Mouse (Mus musculus): ENCODE results near the gene Zfp282.
"Not testable (repeated sequence)": the region's sequence is repeated elsewhere in the genome, so short reads cannot be mapped to it uniquely, and the experiment has no call there.

The Zfp282 gene

DNA sequence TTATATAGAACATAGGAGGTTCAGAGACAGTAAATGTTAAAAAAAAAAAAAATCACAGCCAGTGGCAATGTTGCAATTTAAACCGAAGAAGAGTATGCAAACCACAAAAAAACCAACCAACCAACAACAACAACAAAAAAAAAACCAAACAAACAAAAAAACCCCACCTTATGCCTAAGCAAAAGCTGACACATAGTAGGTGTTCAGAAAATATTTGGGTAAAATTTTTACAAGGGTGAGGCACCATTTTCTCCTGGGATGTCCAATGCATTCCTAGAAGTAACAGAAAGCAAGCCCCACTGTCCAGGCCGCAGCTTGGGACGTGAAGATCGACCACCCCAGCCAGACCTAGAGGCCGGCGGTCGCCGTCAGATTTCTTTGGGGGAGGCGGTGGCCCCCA, at the start of gene Zfp282:
Gene Zfp282, plus strand, starts transcription at position 147 of the 400 bp plus-strand sequence.
- ATAC-seq (ENCODE audit: low TSS enrichment) = no peak

DNA sequence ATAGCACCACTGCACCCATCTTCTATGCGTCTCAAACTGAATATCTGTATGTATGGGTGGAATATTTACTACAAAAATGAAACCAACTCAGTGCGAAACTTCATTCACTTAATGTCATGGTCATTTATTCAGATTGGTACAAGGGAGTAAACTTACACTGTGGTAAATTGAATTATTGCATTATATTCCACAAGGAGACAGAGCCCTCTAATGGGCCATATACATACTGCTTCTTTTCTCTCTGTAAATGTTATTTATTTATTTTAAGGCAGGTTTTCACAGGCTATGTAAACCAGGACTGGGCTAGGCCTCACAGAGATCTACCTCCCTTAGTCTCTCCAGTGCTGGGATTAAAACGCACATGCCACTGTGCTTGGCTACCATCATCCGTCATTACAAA, 49.5 kb upstream of the Zfp282 start:
- no peak for ATAC-seq (ENCODE audit: low TSS enrichment)

DNA sequence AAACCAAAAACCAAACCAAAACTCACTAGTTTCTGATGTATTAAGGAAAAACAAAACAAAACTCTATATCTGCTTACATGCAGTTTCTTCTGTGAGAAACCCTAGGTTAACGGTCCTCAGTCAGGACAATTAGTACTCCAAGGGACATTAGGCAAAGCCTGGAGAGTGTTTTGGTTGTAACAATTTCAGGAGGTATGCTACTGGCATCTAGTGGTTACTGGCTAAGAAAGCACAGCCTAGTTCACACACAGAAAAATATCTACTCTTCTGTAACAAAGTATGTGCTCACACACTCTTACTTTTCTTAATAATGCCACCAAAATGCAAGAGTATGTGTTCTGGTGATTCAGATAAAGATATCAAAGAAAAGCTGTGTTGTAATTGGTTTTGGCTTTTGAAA, 48.1 kb upstream of the Zfp282 start:
- peak; percentile 60; the same call in 1 of the 2 replicates for ATAC-seq (ENCODE audit: low TSS enrichment)

DNA sequence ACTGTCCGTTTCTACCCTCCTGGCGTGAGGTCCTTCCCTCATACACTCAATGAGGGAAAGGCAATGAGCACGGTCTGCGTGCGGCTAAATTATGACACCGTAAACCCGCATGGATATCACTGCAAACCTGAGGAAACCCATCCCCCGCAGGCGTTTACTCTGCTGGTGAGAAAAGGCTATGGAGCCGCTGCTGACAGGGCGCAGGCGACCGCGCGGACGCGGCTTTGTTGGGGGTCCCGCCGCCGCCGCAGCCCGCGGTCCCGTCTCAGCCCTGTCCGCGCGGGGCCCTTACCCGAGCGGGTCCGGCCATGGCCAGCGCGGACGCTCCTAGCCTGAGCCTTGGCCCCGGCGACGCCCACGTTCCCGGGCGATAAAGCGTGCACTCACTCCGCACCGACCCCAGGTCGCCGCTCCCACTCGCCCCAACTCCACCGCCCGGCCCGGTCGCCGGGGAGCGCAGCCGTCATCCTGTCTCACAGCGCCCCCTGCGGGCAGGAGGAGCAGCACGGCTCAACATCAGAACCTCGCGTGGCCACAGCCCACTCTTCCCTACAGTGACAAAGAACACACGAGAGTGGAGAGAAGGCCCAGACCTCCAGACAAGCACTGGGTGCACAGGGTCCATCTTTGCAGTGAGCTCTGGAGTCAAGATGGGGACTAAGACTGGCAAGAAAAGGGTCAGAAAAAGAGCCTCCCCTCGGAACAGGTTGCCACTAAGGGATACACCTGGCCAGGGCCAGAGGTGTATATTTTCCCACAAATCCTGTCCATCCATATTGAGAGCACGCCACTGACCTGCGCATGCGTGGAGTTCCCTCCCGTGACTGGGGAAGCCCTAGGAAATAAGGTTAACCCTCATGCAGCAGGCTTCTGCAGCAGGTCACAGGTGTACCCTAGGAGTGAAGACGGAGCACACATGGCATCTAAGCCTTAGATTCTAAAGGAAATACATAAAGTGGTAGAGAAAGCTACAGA, 46.6 kb upstream of the Zfp282 start, which contains the start of gene Zfp786:
Gene Zfp786, minus strand, starts transcription at position 764 of the 975 bp plus-strand sequence.
- peak; percentile 93 for ATAC-seq (ENCODE audit: low TSS enrichment)

DNA sequence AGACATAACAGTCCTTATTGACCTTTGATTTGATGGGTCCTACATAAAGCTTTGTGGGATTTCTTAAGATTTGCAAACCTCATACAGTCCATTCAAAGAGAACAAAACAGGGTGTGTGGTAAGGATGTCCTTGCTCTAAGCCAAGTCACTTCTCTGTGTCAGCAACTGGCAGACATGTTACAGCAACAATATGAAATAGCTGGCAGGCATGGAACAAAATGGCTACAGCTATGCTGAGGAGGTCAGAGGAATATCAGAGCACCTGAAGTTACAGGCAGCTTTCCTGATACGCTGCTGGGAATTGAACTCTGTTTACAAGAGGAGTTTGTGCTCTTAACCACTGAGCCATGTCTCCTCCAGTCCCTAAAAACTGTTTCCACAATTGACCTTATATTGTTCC, 44.8 kb upstream of the Zfp282 start:
- no peak for ATAC-seq (ENCODE audit: low TSS enrichment)

DNA sequence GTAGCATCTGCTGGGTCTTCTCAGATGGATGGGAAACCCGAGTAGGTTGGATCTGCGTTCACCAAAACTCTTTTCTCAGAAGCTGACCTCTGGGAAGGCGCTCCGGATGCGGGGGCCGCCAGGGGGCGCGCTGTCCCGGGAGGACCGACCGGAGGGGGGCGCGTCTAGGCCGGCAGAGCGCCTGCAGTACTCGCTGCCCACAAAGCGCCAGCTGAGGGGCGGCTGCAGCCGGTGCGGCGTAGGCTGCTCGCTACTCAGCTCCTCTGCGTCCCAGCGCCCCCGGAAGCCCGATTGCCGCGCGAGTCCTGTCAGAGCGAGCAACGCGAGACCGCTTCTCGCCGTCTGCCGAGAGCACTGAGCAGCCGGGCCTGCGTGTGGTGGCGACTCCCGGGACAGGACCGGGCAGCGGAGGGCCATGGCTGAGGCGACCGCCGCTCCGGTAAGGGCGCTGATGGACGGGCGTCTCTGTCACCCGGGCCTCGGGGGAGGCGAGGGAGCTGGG, 41.5 kb upstream of the Zfp282 start, which contains the start of gene Zfp398:
Gene Zfp398, plus strand, starts transcription at position 180 of the 502 bp plus-strand sequence.
- peak; percentile 94 for ATAC-seq (ENCODE audit: low TSS enrichment)

DNA sequence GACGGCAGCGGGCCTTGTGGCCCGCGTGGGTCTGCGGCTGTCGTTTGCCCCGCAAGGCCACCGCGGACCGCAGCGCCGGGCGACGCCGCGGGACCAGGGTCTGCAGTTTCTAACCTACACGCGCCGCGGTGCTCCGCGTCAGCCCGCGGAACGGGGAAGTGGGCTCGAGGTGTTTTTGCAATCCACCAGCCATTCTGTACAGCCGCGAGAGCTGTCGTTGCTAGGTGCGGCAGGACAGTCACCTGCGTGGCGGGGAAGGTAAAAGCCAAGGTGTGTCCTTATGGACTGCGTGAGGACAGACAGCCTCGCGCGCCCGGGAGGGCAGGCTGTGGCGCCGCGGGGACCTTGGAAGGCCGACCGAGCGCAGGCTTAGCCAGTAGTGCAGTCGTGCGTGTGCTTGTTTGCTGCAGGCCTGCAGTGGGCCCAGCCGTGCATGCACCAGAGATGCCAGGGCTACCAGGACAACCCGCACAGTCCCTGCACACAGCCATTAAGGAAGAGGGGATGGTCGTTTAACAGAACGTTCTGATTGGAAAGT, 41.0 kb upstream of the Zfp282 start:
- ATAC-seq (ENCODE audit: low TSS enrichment) = peak; percentile 68

DNA sequence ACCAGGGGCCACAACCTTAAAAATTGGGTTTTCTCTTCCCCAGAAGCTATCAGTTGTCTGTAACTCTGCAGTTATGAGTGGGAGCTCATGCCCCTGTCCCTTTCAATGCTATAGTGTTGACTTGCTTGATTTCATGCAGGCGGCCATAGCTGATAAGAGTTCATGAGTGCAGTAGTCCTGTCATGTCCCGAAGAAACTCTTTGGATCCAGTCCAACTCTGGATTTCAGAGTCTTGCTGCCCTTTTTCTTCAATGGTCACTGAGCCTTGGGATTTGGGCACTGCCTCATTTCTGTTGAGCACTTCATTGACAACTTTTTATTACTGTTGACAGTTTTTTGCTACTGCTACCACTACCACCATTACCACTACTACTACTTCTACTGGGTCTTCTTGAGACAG, 39.4 kb upstream of the Zfp282 start:
- no peak for ATAC-seq (ENCODE audit: low TSS enrichment)

DNA sequence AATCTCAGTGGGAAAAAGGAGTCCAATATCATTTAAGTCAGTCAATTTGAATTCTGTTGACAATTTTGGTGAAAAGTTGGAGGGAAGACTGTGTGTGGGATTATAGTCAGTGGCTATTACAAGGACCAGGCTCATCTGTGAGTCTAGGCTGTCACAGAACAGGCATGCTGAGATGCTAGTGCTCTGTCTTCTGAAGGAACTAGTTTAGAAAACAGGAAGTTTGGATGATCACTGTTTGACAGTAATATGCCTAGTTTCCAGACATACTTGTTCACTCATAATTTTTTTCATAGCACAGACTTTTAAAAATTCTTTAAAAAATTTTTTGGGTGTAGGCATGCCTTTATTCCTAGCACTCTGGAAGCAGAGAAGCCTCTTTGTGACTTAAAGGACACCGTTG, 35.9 kb upstream of the Zfp282 start:
- no peak for ATAC-seq (ENCODE audit: low TSS enrichment)

DNA sequence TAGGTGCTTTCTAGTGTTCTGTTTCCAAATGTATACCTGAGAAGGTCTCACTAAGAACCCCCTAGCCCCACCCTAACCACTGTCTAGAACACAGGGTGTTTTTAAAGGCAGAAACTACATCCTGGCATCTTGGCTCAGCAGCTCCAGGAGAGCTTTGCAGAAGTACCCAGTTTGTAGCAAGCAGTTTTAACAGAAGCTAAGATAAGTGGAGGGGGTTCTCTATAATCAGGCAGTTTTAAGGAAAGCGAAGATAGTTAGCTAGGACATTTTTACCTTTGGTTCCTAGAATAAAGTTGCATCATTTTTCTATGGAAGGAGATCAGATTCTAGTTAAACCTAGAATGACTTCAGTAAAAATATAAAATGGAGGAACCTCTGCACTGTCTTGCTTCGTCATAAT, 35.2 kb upstream of the Zfp282 start:
- no peak for ATAC-seq (ENCODE audit: low TSS enrichment)

DNA sequence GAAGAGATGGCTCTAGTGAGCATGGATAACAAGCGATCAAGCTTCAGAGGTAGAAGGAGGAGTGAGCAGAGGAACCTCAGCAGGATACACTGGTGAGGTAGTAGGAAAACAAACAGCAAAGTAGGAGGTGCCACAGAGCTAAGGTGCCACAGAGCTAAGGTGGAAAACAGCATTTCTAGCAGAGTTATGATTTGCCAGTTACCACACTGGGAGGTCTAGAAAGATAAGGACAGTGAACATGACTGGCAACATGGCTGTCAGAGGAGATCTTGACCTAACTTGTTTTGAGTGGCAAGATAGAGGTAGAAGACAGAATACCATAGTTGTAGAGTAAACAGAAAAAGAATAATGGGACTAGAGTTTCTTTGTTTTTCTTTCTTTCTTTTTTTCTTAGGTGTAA, 34.7 kb upstream of the Zfp282 start:
- no peak for ATAC-seq (ENCODE audit: low TSS enrichment)

DNA sequence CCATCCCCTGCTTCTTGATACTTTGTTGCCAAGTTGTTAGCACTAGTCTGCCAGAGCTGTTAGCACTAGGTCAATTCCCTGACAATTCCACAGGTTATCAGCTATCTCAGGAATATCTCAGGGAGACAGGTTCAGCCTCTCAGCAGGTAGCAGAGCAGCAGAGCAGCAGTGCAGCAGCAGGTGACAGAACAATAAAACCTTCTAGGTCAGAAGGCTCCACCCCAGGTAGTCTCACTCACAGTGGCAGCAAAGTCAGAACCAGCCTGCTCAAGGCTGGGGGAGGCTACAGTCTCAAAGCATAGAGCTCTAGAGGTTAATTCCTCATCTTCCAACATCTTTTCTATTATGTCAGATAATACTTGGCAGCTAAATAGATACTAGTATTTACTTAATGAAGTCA, 31.2 kb upstream of the Zfp282 start:
- ATAC-seq (ENCODE audit: low TSS enrichment) = no peak

DNA sequence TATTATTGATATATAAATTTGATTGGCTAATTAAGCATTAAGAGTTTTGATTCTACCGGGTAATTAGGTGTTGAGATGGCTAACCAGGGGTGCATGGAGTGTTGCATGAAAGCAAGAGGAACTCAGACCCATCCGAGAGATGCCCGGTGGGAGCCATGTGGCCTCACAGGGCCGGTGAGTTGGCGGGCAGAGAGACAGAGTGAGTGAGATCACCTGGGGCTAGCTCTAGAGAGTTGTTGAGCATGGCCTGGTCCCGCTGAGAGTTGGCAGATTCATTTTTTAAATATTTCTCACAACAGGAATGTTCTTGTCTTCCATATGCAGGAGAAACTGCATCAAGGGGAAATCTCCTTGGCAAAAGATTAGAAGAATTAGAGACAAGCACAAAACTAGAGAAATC, 19.8 kb upstream of the Zfp282 start:
- ATAC-seq (ENCODE audit: low TSS enrichment) = no peak

DNA sequence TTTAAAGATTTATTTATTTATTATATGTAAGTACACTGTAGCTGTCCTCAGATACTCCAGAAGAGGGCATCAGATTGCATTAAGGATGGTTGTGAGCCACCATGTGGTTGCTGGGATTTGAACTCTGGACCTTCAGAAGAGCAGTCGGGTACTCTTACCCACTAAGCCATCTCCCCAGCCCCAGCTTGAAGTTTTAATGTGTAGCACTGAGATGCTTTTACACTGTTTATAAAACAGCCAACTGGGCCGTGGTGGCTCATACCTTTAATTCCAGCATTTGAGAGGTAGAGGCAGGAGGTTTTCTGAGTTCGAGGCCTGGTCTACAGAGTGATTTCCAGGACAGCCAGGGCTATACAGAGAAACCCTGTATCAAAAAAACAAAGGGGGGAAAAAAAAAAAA, 19.3 kb upstream of the Zfp282 start:
- not testable (repeated sequence) for ATAC-seq (ENCODE audit: low TSS enrichment)

DNA sequence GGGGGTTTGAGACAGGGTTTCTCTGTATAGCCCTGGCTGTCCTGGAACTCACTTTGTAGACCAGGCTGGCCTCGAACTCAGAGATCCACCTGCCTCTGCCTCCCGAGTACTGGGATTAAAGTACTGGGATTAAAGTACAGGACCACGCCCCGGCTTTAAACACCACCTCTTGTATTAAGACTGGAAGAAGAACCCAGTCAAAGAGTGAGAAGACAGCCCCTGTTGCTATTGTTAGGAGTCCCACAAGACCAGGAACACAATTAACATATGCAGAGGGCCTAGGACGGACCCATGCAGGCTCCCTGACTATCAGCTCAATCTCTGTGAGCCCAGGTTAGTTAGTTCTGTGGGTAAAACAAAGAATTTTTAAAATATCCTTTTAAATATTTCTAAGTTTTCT, 4.7 kb upstream of the Zfp282 start:
- ATAC-seq (ENCODE audit: low TSS enrichment) = no peak

DNA sequence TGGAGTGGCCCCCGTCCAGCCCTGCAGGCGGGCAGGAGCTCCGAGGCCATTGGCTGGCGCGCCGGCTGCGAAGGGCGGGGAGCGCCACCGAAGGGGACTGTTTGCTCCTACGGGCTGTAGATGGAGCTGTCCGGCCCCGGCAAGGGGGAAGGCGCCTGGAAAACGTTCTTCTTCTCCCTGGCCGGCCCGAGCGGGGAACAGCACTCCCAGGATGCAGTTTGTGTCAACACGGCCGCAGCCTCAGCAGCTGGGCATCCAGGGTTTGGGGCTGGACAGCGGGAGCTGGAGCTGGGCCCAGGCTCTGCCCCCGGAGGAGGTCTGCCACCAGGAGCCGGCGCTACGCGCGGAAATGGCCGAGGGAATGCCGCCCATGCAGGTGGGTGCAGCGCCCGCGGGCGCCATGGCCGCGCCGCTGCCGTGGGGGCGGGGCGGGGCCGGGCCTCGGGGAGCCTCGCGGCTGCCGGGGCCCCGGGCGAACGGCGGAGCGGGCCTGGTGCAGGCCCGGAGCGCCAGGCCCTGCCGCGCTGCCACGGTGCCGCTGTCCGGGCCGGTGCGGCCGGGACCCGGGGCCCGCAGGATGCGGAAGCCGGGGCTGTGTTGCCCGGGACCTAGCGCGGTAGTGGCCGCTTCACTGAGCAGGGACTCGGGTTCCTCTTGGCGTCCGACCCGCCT, 593 bp downstream of the Zfp282 start:
- ATAC-seq (ENCODE audit: low TSS enrichment) = peak; percentile 96

DNA sequence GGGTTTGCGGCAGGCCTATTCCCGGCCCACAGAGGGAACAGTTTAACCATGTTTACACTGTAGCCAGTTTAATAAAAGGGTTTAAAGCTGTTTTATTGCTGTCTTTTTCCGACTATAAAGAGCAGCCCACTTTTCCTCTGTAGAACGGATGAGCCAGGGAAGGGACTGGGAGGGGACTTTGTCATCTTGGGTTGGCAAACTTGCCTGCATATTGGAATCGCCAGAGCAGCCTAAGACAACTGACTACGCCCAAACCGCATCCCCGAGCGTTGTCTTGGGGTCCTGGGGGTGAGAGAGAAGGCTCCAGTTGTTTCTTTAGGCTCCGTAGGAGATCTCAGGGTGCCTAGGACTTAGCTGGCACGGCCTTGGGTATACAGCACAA, 1.1 kb downstream of the Zfp282 start:
- ATAC-seq (ENCODE audit: low TSS enrichment) = peak; percentile 17

DNA sequence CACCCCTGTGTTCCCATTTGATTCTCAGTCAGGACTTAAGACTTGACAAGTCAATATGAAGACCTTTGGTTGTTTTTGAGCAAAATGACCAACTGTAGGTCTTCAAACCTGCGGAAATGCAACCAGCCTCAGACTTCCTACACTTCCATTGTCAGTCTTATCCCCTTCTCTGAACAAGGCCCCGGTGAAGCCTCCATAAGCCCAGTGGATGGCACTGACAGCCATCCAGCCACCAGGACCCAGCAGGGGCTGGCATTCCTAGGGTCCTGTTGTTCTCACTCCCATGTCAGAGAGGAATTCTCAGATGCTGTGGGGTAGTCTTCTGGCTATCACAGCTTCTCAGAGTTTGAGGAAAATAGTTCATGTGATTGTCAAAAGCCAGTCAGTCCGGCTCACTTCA, 1.6 kb downstream of the Zfp282 start:
- ATAC-seq (ENCODE audit: low TSS enrichment) = no peak

DNA sequence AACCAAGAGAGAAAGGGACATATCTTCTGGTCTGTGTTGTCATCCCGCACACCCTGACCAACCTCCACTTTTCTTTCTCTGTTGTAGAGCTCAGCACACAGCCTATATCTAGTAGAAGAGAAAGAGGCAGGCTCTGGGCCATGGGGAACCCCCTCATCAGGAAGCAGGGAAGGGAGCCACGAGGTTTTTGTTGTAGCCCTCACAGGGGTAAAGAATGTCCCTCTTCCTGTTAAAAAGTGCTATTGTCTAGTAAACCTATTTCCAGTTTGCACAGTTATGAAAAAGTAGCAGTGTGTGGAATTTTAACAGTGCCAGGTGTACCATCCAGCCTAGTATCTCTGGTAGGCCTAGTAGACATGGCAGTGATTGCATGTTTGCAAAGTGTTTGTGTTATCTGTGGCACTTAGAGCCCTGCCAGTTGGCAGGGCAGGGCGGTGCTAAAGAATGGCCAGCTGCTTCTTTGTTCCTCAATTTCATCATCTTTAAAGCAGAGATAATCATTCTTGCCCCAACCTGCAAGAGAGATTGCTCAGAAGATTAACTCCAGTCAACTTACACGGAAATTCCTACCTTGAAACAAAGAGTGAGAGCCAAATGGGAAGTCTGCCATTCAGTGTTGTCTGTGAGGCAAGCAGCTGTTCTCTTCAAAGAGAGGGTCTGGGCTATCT, 2.2 kb downstream of the Zfp282 start:
- ATAC-seq (ENCODE audit: low TSS enrichment) = no peak

DNA sequence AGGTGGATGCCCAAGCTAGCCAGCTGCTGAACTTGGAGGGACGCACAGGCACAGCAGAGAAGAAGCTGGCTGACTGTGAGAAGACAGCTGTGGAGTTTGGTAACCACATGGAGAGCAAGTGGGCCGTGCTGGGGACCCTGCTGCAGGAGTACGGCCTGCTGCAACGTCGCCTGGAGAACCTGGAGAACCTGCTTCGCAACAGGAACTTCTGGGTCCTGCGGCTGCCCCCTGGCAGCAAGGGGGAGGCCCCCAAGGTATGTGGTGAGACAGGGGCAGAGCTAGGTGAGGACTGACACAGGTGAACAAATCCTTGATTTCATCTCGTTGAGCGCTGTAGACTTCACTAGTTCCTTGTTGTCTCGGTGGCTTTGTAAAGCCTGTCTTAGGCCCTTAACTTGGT, 3.2 kb downstream of the Zfp282 start:
- ATAC-seq (ENCODE audit: low TSS enrichment) = no peak

DNA sequence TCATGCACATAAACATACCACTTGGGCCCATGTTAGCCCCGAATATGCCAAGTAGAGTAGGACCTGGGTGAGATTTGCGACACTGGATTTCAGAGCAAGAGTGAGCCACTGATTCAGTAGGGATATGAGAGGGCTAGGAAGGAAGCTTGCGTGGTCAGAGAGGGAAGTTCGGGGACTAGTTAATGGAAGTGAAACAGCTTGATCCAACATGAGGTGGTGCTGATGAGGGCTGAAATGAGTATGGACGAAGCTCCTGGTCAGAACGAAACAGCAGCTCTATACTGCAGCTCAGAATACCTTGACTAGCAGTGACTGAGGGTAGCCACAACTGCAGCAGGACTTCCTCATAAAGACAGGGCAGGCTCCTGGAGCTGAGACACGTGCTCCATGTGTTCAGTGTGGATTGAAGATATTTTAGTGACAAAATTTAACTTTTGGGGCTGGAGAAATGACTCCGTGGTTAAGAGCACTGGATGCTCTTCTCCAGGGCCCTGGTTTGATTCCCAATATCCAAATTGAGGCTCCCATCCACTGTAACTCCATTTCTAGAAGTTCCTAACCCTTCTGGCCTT, 11.9 kb downstream of the Zfp282 start:
- ATAC-seq (ENCODE audit: low TSS enrichment) = no peak

DNA sequence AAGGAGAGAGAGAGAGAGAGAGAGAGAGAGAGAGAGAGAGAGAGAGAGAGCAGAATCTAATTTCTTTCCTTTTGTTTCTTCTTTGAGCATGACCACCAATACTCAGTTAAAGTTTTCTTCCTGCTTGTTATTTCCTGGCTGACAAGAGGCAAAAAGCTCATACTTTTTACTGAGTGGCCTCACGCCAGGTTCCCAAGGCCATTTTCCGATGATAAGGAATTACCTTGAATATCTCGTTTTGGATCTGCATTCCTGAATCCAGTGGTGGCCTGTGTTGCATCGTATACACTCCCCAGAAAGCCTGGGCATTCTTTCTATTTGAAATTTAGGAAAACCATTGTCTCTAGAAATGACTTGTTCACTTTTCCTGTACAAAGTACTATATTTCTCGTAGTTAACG, 22.4 kb downstream of the Zfp282 start:
- no peak for ATAC-seq (ENCODE audit: low TSS enrichment)

Data from frontal cortex, adult (tissue).